Mouse (Mus musculus) midbrain, embryonic 16.5 days (tissue): ENCODE measurements around the gene Grin1. TPM values are rescaled to one million over a fixed set of nuclear protein-coding genes. Genes with fewer than 3 reads are reported as not detected.
A peak's percentile ranks its signal among the peaks of the same experiment; 100 is the strongest.

ENCODE experiments used
- ATAC-seq: fragments of 200-750 bp; cut with Nextera tagmentation; 2 replicates; pipeline ENCODE4 v1.8.0; 2017; ENCODE audit warnings: moderate TSS enrichment
- H3K27ac ChIP-seq: fragments of 300-500 bp; sonication (generic); 2 replicates; pipeline ENCODE4 v1.5.1; 2014; ENCODE audit warnings: mild to moderate bottlenecking, low read length, mixed read lengths
- H3K27me3 ChIP-seq: fragments of 300-500 bp; sonication (generic); 2 replicates; pipeline ENCODE4 v1.6.1; 2014; ENCODE audit warnings: low read depth, low read length, mixed read lengths; ENCODE audit not compliant: control insufficient read depth, insufficient read depth
- H3K36me3 ChIP-seq: fragments of 300-500 bp; sonication (generic); 2 replicates; pipeline ENCODE4 v1.6.1; 2014; ENCODE audit warnings: mild to moderate bottlenecking, low read length, moderate library complexity, mixed read lengths; ENCODE audit not compliant: control insufficient read depth, insufficient read depth
- H3K4me1 ChIP-seq: fragments of 300-500 bp; sonication (generic); 2 replicates; pipeline ENCODE4 v1.6.1; 2014; ENCODE audit warnings: mild to moderate bottlenecking, low read length, mixed read lengths; ENCODE audit not compliant: control insufficient read depth, insufficient read depth
- H3K4me2 ChIP-seq: fragments of 300-500 bp; sonication (generic); 2 replicates; pipeline ENCODE4 v1.6.1; 2014; ENCODE audit warnings: mild to moderate bottlenecking, low read length, mixed read lengths
- H3K4me3 ChIP-seq: fragments of 300-500 bp; sonication (generic); 2 replicates; pipeline ENCODE4 v1.5.1; 2014; ENCODE audit warnings: low read depth, mild to moderate bottlenecking, low read length, moderate library complexity, mixed read lengths
- H3K9ac ChIP-seq: fragments of 300-500 bp; sonication (generic); 2 replicates; pipeline ENCODE4 v1.6.1; 2014; ENCODE audit warnings: low read depth, low read length, mixed read lengths
- H3K9me3 ChIP-seq: fragments of 300-500 bp; sonication (generic); replicated peaks from 2 replicates; pipeline ENCODE4 v1.6.1; 2014; ENCODE audit warnings: mild to moderate bottlenecking, low read length, mixed read lengths; ENCODE audit not compliant: control insufficient read depth, poor library complexity, severe bottlenecking
- WGBS: fragments of 180-500 bp; shearing (Covaris S2); extraction: QIAGEN DNeasy Blood & Tissue Kit; methylation state at CpG from one replicate; pipeline ENCODE4 v1.1.7; 2014; 5-methylcytosine and 5-hydroxymethylcytosine counted together
- polyA plus RNA-seq: library from polyadenylated mRNA; unstranded; fragments of >200 nt; fragmentation: Nextera tagmentation; extraction: Ambion mirVana; gene quantifications from 2 replicates; pipeline ENCODE4 v1.2.1, GENCODE M21; 2015

Grin1 gene
- polyA plus RNA-seq, 1 experiment from 2014 or later, result 52.7 TPM

DNA sequence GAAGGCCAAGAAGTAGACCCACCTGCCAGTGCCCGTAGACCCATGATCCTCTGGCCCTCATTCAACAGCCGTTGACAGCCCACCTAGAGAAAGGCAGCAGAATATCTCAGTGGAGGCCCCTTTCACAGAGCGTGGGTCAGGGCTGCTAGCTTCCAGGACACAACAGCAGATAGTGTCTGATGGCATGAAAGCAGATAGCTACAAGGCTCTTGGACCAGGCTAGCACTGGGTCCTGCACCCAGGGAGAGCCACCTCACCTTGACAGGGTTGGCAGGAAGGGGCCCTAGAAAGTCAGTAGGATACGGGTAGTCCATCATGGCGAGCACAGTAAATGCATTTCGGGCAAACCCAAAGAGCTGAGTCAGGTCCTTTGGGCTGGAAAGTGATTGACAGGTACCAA lies 35.2 kb upstream of the Grin1 start:
- Histone ChIP-seq H3K4me2 (no peak overlapping the region), H3K4me1 (peaks cover 14% of the 10 kb centered on the region), H3K36me3 (peaks cover 27% of the 10 kb centered on the region), H3K4me3 (no peak overlapping the region), H3K27me3 (no peaks in the 10 kb centered on the region), H3K9me3 (no peaks in the 10 kb centered on the region), H3K9ac (no peak overlapping the region), H3K27ac (no peak overlapping the region)
- no peak for ATAC-seq
- 86% methylated on average over 6 of the region's 6 CpGs for WGBS

DNA sequence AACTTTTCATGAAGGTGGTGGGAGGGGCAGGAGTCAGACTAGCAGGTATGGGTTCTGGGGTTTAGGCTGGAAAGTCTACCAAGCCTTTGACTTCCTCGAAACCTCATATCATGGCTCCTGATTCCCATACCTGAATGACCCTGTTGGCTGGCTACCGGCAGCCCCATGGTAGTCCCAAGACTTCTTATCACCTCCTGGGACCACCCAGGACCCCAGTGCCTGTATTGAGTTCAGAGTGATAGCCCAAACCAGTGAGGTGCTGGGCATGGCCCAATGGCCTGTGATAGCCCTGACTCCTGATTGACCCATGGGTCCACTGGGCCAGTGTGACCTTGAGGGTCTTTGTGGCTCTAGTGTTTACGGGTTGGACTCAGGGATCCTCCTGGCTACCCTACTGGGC lies 31.7 kb upstream of the Grin1 start:
- H3K27ac ChIP-seq, result no peak overlapping the region
- no peak overlapping the region for H3K4me3 ChIP-seq
- no peak overlapping the region for H3K9ac ChIP-seq
- ATAC-seq, result no peak
- no peak overlapping the region for H3K4me2 ChIP-seq
- H3K36me3 ChIP-seq, result peaks cover 44% of the 10 kb centered on the region
- 93% methylated on average over 3 of the region's 3 CpGs for WGBS
- H3K9me3 ChIP-seq, result no peaks in the 10 kb centered on the region
- no peaks in the 10 kb centered on the region for H3K27me3 ChIP-seq
- peaks cover 7% of the 10 kb centered on the region for H3K4me1 ChIP-seq

DNA sequence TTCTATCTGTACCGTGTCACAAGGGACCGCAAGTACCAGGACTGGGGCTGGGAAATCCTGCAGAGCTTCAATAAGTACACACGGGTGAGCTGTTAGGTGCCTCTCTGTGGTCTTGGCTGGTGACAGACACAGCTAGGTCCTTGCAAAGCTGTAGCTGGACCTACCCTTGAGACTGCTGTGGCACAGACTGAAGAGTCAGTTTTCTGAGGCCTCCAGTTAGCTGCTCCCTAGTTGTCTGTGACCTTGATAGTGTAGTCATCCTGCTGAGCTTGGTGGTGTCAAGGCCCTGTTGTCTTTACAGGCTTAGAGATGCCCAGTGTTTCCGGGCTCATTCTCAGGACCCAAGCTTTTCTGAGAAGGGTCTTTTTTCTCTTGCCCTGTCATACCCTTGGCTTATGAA lies 30.5 kb upstream of the Grin1 start:
- H3K9me3 ChIP-seq, result no peaks in the 10 kb centered on the region
- H3K27ac ChIP-seq, result no peak overlapping the region
- H3K27me3 ChIP-seq, result no peaks in the 10 kb centered on the region
- H3K4me3 ChIP-seq, result no peak overlapping the region
- H3K4me1 ChIP-seq, result no peaks in the 10 kb centered on the region
- no peak overlapping the region for H3K4me2 ChIP-seq
- H3K9ac ChIP-seq, result no peak overlapping the region
- 95% methylated on average over 4 of the region's 4 CpGs for WGBS
- no peak for ATAC-seq
- peaks cover 55% of the 10 kb centered on the region for H3K36me3 ChIP-seq

DNA sequence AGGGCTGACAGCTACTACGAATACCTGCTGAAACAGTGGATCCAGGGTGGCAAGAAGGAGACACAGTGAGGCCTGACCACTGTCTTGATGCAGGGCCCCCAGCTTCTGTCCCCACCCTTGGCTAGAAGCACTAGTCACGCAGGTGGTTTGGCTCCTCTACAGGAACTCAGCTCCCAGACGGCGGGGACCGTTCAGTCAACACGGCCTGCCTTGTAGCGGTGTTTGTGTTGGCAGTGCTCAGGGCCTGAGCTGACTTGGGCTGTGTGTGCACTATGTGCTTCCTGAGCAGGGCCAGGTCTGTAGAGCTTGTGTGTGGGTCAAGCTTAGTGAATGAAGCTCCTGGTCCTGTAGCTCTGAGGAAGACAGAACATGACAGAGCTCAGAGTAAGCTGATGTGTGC lies 29.2 kb upstream of the Grin1 start:
- Histone ChIP-seq H3K9me3 (no peaks in the 10 kb centered on the region), H3K27me3 (no peaks in the 10 kb centered on the region), H3K4me1 (no peaks in the 10 kb centered on the region), H3K27ac (no peak overlapping the region), H3K4me3 (no peak overlapping the region), H3K4me2 (no peak overlapping the region), H3K36me3 (peaks cover 58% of the 10 kb centered on the region), H3K9ac (no peak overlapping the region)
- ATAC-seq, result no peak
- 92% methylated on average over 7 of the region's 7 CpGs for WGBS

DNA sequence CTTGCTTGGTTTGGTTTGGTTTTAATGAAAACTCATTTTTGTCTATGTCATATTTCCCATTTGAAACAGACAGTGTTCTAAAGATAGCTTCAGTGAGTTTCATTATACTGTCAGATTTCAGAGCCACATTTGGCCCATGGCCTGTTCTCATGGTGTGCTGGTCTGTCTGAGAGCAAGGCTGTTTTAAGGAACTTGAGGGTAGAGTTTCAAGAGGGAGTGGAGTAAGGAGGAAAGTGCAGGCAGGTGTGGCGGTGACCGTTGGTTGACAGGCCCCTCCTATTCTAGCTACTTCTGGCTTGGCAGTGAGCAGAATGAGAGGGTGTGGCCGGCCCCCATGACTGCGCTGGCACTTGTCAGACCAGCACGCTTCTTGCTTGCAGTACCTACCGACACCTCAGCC lies 19.3 kb upstream of the Grin1 start:
- no peak for ATAC-seq
- no peaks in the 10 kb centered on the region for H3K27me3 ChIP-seq
- no peak overlapping the region for H3K27ac ChIP-seq
- H3K9ac ChIP-seq, result no peak overlapping the region
- no peak overlapping the region for H3K4me3 ChIP-seq
- H3K36me3 ChIP-seq, result peaks cover 49% of the 10 kb centered on the region
- peaks cover 6% of the 10 kb centered on the region for H3K4me1 ChIP-seq
- 92% methylated on average over 6 of the region's 6 CpGs for WGBS
- H3K4me2 ChIP-seq, result no peak overlapping the region
- no peaks in the 10 kb centered on the region for H3K9me3 ChIP-seq

DNA sequence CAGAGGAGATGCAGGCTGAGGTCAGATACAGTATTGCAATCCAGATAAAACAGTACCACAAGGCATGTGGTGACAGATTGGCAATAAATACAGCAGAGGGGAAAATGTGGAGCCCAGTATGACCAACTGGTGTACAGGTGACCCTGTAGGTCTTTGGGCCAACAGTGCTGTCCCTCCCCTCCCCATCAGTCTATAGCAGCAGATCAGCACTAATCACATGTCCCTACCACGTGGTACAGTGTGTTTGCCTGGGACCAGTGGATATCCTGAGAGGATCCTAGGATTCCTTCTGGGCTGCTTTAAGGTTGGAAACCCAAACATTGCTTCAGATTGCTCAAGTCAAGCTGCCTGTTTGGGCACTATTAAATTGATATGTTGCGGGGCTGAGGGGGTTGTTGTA lies 14.6 kb upstream of the Grin1 start:
- peaks cover 29% of the 10 kb centered on the region for H3K36me3 ChIP-seq
- peaks cover 16% of the 10 kb centered on the region for H3K4me1 ChIP-seq
- H3K27me3 ChIP-seq, result no peaks in the 10 kb centered on the region
- ATAC-seq, result no peak
- 85% methylated on average over 2 of the region's 2 CpGs for WGBS
- peak overlapping the region; percentile 82 for H3K9ac ChIP-seq
- no peak overlapping the region for H3K27ac ChIP-seq
- H3K9me3 ChIP-seq, result no peaks in the 10 kb centered on the region
- H3K4me3 ChIP-seq, result peak overlapping the region; percentile 67
- H3K4me2 ChIP-seq, result peak overlapping the region; percentile 91

DNA sequence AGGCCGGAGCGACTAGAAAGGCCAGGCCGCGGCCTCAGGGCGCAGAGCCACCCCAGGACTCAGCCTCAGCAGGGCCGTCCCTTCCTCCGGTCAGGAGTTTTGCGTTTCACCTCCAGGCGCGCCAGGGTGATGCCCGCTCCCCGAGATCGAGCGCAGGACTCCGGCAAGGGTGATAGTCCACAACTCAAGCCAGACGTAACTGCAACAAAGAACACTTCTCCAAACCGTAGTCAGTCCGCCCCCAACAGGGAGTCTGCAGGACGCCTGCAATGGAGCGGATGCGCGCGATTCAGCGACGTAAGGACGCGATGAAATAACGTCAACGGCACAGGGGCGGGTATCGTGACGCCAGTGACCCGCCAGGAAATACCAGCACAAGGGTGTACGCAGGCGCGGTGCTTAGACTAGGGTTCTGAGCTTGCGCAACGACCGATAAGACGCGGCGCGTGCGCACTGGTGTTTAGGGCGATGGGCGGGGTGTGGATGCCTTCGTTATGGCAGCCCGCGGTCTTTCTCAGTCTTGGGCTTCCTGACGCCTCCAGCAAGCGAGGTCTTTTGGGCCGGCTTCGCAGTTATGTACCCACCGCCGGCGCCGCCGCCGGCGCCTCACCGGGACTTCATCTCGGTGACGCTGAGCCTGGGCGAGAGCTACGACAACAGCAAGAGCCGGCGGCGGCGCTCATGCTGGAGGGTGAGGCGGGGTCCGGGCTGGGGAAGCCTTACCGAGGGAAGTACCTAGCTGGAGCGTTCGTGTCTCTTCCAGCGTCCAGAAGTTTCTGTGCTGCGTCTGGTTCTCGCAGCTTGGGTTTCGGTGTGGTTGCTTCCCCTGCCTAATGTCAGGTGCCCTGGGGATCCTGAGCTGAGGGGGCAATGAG lies 13.5 kb upstream of the Grin1 start, which contains the start of gene Man1b1:
TSS of gene Man1b1 (plus strand) at position 53 of the 875 bp plus-strand sequence.
- Histone ChIP-seq H3K36me3 (peaks cover 21% of the 10 kb centered on the region), H3K4me2 (peak within 1 kb of the TSS; percentile 91), H3K4me1 (peaks cover 16% of the 10 kb centered on the region), H3K27ac (peak within 1 kb of the TSS; percentile 86), H3K4me3 (peak within 1 kb of the TSS; percentile 67), H3K9me3 (no peaks in the 10 kb centered on the region), H3K9ac (peak within 1 kb of the TSS; percentile 88), H3K27me3 (no peaks in the 10 kb centered on the region)
- peak; percentile 98 for ATAC-seq
- WGBS, result under 1% methylated on average over 78 of the region's 78 CpGs

DNA sequence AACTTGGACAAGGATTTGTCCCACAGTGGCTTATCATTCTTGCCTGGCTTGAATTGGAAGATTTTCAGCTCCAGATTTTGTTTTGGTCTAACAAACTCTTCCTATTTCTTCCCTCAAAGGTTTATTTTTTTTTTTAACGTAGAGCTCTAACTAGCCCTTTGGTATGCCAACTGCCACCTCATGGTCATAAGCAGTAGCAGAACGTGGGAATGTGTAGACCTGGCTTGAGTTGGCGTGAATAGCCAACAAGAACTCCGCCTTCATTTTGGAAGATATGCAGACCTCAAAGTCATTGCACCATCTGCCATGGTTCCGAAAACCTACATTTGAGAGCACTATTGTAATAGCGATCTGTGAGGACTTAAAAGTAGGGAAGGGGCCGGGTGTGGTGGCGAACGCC lies 12.5 kb upstream of the Grin1 start:
- Histone ChIP-seq H3K9ac (peak overlapping the region; percentile 88), H3K4me2 (peak overlapping the region; percentile 67), H3K27me3 (no peaks in the 10 kb centered on the region), H3K36me3 (peaks cover 19% of the 10 kb centered on the region), H3K4me1 (peaks cover 16% of the 10 kb centered on the region), H3K27ac (no peak overlapping the region), H3K4me3 (peak overlapping the region; percentile 67), H3K9me3 (no peaks in the 10 kb centered on the region)
- 68% methylated on average over 9 of the region's 9 CpGs for WGBS
- no peak for ATAC-seq

DNA sequence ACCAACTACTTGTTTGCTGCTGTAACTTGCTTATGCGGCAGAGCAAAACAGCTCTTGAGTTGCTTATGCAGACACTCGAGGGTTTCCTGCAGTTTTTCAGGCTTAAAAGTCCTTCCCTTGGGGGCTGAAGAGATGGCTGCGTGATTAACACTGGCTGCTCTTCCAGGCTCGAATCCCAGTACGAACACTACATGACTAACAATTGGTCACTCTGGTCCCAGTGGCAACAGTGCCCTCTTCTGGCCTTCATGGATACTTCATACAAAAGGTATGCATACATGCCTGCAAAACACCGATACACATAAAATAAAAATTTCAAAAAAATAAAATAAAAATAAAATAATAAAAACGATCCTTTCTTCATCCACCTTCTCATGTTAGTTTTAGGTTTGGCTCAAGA lies 9.5 kb upstream of the Grin1 start:
- Histone ChIP-seq H3K4me1 (peaks cover 10% of the 10 kb centered on the region), H3K27me3 (no peaks in the 10 kb centered on the region), H3K9me3 (no peaks in the 10 kb centered on the region), H3K36me3 (no peaks in the 10 kb centered on the region), H3K9ac (no peak overlapping the region), H3K4me2 (no peak overlapping the region), H3K27ac (no peak overlapping the region), H3K4me3 (no peak overlapping the region)
- WGBS, result 33% methylated on average over 7 of the region's 7 CpGs
- no peak for ATAC-seq
